Mouse (Mus musculus) heart, embryonic 11.5 days (tissue): Measurements from ENCODE around the gene Itga2b. TPM values are rescaled to one million over a fixed set of nuclear protein-coding genes. Genes with fewer than 3 reads are reported as not detected.

Experiments
- ATAC-seq: fragments of 200-750 bp; cut with Nextera tagmentation; replicated peaks from 2 replicates; pipeline ENCODE4 v1.8.0; 2017; ENCODE audit warnings: moderate library complexity; ENCODE audit not compliant: insufficient number of reproducible peaks, low FRiP score, low TSS enrichment
- H3K27ac ChIP-seq: fragments of 300-500 bp; sonication (generic); 2 replicates; pipeline ENCODE4 v1.5.1; 2014; ENCODE audit warnings: mild to moderate bottlenecking, low read depth, low read length
- H3K27me3 ChIP-seq: fragments of 300-500 bp; sonication (generic); 2 replicates; pipeline ENCODE4 v1.6.1; 2014; ENCODE audit warnings: mild to moderate bottlenecking, low read length, mixed read lengths; ENCODE audit not compliant: control insufficient read depth, insufficient read depth
- H3K36me3 ChIP-seq: fragments of 300-500 bp; sonication (generic); 2 replicates; pipeline ENCODE4 v1.6.1; 2014; ENCODE audit warnings: mild to moderate bottlenecking, low read length, moderate library complexity, mixed read lengths; ENCODE audit not compliant: control insufficient read depth, insufficient read depth
- H3K4me1 ChIP-seq: fragments of 300-500 bp; sonication (generic); 2 replicates; pipeline ENCODE4 v1.6.1; 2014; ENCODE audit warnings: low read length; ENCODE audit not compliant: control insufficient read depth, insufficient read depth
- H3K4me2 ChIP-seq: fragments of 300-500 bp; sonication (generic); 2 replicates; pipeline ENCODE4 v1.6.1; 2014; ENCODE audit warnings: mild to moderate bottlenecking, moderate library complexity
- H3K4me3 ChIP-seq: fragments of 300-500 bp; sonication (generic); 2 replicates; pipeline ENCODE4 v1.5.1; 2014; ENCODE audit warnings: low read depth, low read length
- H3K9ac ChIP-seq: fragments of 300-500 bp; sonication (generic); 2 replicates; pipeline ENCODE4 v1.6.1; 2014; ENCODE audit warnings: mild to moderate bottlenecking, low read depth, low read length, moderate library complexity
- H3K9me3 ChIP-seq: fragments of 300-500 bp; sonication (generic); replicated peaks from 2 replicates; pipeline ENCODE4 v1.6.1; 2016; ENCODE audit warnings: low read length; ENCODE audit not compliant: control insufficient read depth
- WGBS: fragments of 180-500 bp; shearing (Covaris S2); extraction: QIAGEN DNeasy Blood & Tissue Kit; methylation state at CpG from one replicate; pipeline ENCODE4 v1.1.7; 2014; ENCODE audit not compliant: insufficient replicate concordance; 5-methylcytosine and 5-hydroxymethylcytosine counted together
- polyA plus RNA-seq: library from polyadenylated mRNA; unstranded; fragments of >200 nt; fragmentation: Nextera tagmentation; extraction: Ambion mirVana; gene quantifications from 2 replicates; pipeline ENCODE4 v1.2.1, GENCODE M21; 2014

Gene Itga2b
- polyA plus RNA-seq, 1 experiment from 2014 or later, result 8.5 TPM

- whole genome bisulfite sequencing, result 91% methylated on average over 6 of the region's 6 CpGs
Measured at GRCm38 (mm10) chr11:102442089-102442488, 27.8 kb downstream of the Itga2b start.

GRCm38 (mm10) chr11:102441434-102441833 lies 28.5 kb downstream of the Itga2b start:
- Histone ChIP-seq H3K9me3 (no peaks in the 10 kb centered on the region), H3K9ac (no peak overlapping the region), H3K36me3 (peaks cover 13% of the 10 kb centered on the region), H3K4me2 (no peak overlapping the region), H3K4me1 (peaks cover 46% of the 10 kb centered on the region), H3K4me3 (no peak overlapping the region), H3K27me3 (peaks cover 12% of the 10 kb centered on the region), H3K27ac (no peak overlapping the region)
- WGBS, result 63% methylated on average over 3 of the region's 3 CpGs
- ATAC-seq, result no peak

More at GRCm38 (mm10) chr11:102442089-102442488, 27.8 kb downstream of the Itga2b start:
- no peak for ATAC-seq
- Histone ChIP-seq H3K4me2 (no peak overlapping the region), H3K4me3 (no peak overlapping the region), H3K27me3 (peaks cover 12% of the 10 kb centered on the region), H3K9ac (no peak overlapping the region), H3K4me1 (peaks cover 45% of the 10 kb centered on the region), H3K27ac (no peak overlapping the region), H3K36me3 (peaks cover 13% of the 10 kb centered on the region), H3K9me3 (no peaks in the 10 kb centered on the region)

GRCm38 (mm10) chr11:102440255-102440654 lies 29.7 kb downstream of the Itga2b start:
- Histone ChIP-seq H3K27ac (no peak overlapping the region), H3K36me3 (peaks cover 17% of the 10 kb centered on the region), H3K9ac (no peak overlapping the region), H3K4me3 (no peak overlapping the region), H3K9me3 (no peaks in the 10 kb centered on the region), H3K4me1 (peaks cover 34% of the 10 kb centered on the region), H3K4me2 (no peak overlapping the region), H3K27me3 (peaks cover 12% of the 10 kb centered on the region)
- ATAC-seq, result no peak
- 86% methylated on average over 8 of the region's 8 CpGs for WGBS

GRCm38 (mm10) chr11:102439093-102440082 lies 30.5 kb downstream of the Itga2b start:
- WGBS, result 77% methylated on average over 14 of the region's 14 CpGs

GRCm38 (mm10) chr11:102438212-102439092 lies 31.5 kb downstream of the Itga2b start:
- H3K4me3 ChIP-seq, result peak overlapping the region; percentile 58
- H3K4me1 ChIP-seq, result peaks cover 16% of the 10 kb centered on the region
- peaks cover 12% of the 10 kb centered on the region for H3K27me3 ChIP-seq
- peak overlapping the region; percentile 70 for H3K9ac ChIP-seq
- peaks cover 21% of the 10 kb centered on the region for H3K36me3 ChIP-seq
- H3K4me2 ChIP-seq, result peak overlapping the region; percentile 98
- no peaks in the 10 kb centered on the region for H3K9me3 ChIP-seq
- H3K27ac ChIP-seq, result no peak overlapping the region
- ATAC-seq, result no peak; the same call in 1 of the 2 replicates
- 10% methylated on average over 72 of the region's 77 CpGs for WGBS

More at GRCm38 (mm10) chr11:102439093-102440082, 30.5 kb downstream of the Itga2b start:
- H3K4me2 ChIP-seq, result peak overlapping the region; percentile 98; the same call in 1 of the 2 replicates
- no peak overlapping the region for H3K27ac ChIP-seq
- peaks cover 12% of the 10 kb centered on the region for H3K27me3 ChIP-seq
- H3K4me3 ChIP-seq, result peak overlapping the region; percentile 58
- H3K4me1 ChIP-seq, result peaks cover 25% of the 10 kb centered on the region
- no peaks in the 10 kb centered on the region for H3K9me3 ChIP-seq
- no peak for ATAC-seq
- H3K9ac ChIP-seq, result no peak overlapping the region
- H3K36me3 ChIP-seq, result peaks cover 21% of the 10 kb centered on the region

GRCm38 (mm10) chr11:102437120-102438061 lies 32.5 kb downstream of the Itga2b start:
- peak; percentile 66; the same call in 1 of the 2 replicates for ATAC-seq
- H3K27me3 ChIP-seq, result peaks cover 12% of the 10 kb centered on the region
- peak overlapping the region; percentile 58 for H3K4me3 ChIP-seq
- H3K9me3 ChIP-seq, result no peaks in the 10 kb centered on the region
- peak overlapping the region; percentile 70 for H3K9ac ChIP-seq
- peak overlapping the region; percentile 50 for H3K27ac ChIP-seq
- H3K4me2 ChIP-seq, result peak overlapping the region; percentile 98
- H3K36me3 ChIP-seq, result peaks cover 16% of the 10 kb centered on the region
- 10% methylated on average over 86 of the region's 87 CpGs for WGBS
- peaks cover 16% of the 10 kb centered on the region for H3K4me1 ChIP-seq

GRCm38 (mm10) chr11:102436471-102436790 lies 33.5 kb downstream of the Itga2b start:
- peaks cover 23% of the 10 kb centered on the region for H3K4me1 ChIP-seq
- no peak for ATAC-seq
- no peak overlapping the region for H3K4me3 ChIP-seq
- 87% methylated on average over 10 of the region's 10 CpGs for WGBS
- no peaks in the 10 kb centered on the region for H3K9me3 ChIP-seq
- H3K27ac ChIP-seq, result no peak overlapping the region
- H3K36me3 ChIP-seq, result peaks cover 16% of the 10 kb centered on the region
- peaks cover 12% of the 10 kb centered on the region for H3K27me3 ChIP-seq
- no peak overlapping the region for H3K9ac ChIP-seq
- H3K4me2 ChIP-seq, result no peak overlapping the region
